Mouse (Mus musculus) forebrain, embryonic 16.5 days (tissue): Measurements from ENCODE around the gene Armc10. TPM values are rescaled to one million over a fixed set of nuclear protein-coding genes. Genes with fewer than 3 reads are reported as not detected.
A peak's percentile ranks its signal among the peaks of the same experiment; 100 is the strongest.
"Not testable (repeated sequence)": the region's sequence is repeated elsewhere in the genome, so short reads cannot be mapped to it uniquely, and the experiment has no call there.

ENCODE experiments used
- ATAC-seq: fragments of 200-750 bp; cut with Nextera tagmentation; 2 replicates; pipeline ENCODE4 v1.8.0; 2017; ENCODE audit warnings: mild to moderate bottlenecking, moderate library complexity
- H3K27ac ChIP-seq: fragments of 300-500 bp; sonication (generic); 2 replicates; pipeline ENCODE4 v1.5.1; 2014; ENCODE audit warnings: low read length, control low read depth
- H3K27me3 ChIP-seq: fragments of 300-500 bp; sonication (generic); replicated peaks from 2 replicates; pipeline ENCODE4 v1.6.1; 2014; ENCODE audit warnings: low read length; ENCODE audit not compliant: control insufficient read depth, insufficient read depth
- H3K36me3 ChIP-seq: fragments of 300-500 bp; sonication (generic); 2 replicates; pipeline ENCODE4 v1.6.1; 2014; ENCODE audit not compliant: control insufficient read depth, insufficient read depth
- H3K4me1 ChIP-seq: fragments of 300-500 bp; sonication (generic); replicated peaks from 2 replicates; pipeline ENCODE4 v1.6.1; 2014; ENCODE audit warnings: low read length; ENCODE audit not compliant: control insufficient read depth, insufficient read depth
- H3K4me2 ChIP-seq: fragments of 300-500 bp; sonication (generic); 2 replicates; pipeline ENCODE4 v1.6.1; 2014; ENCODE audit warnings: mild to moderate bottlenecking, low read length, control low read depth
- H3K4me3 ChIP-seq: fragments of 300-500 bp; sonication (generic); replicated peaks from 2 replicates; pipeline ENCODE4 v1.5.1; 2014; ENCODE audit warnings: mild to moderate bottlenecking, low read length, control low read depth
- H3K9ac ChIP-seq: fragments of 300-500 bp; sonication (generic); replicated peaks from 2 replicates; pipeline ENCODE4 v1.6.1; 2014; ENCODE audit warnings: low read depth, low read length, control low read depth
- H3K9me3 ChIP-seq: fragments of 300-500 bp; sonication (generic); 2 replicates; pipeline ENCODE4 v1.6.1; 2016; ENCODE audit warnings: low read length; ENCODE audit not compliant: control insufficient read depth
- WGBS: fragments of 180-500 bp; shearing (Covaris S2); extraction: QIAGEN DNeasy Blood & Tissue Kit; methylation state at CpG from one replicate; pipeline ENCODE4 v1.1.7; 2014; 5-methylcytosine and 5-hydroxymethylcytosine counted together
- polyA plus RNA-seq: library from polyadenylated mRNA; unstranded; fragments of >200 nt; fragmentation: Nextera tagmentation; extraction: Ambion mirVana; gene quantifications from 2 replicates; pipeline ENCODE4 v1.2.1, GENCODE M21; 2015

Gene Armc10
- polyA plus RNA-seq, result 87.6 and 92.1 TPM in 2 replicates

- peak within 1 kb of the TSS; percentile 78 for H3K9ac ChIP-seq
- ATAC-seq, result peak; percentile 96
- H3K36me3 ChIP-seq, result peaks cover 19% of the 10 kb centered on the region
- H3K4me2 ChIP-seq, result peak within 1 kb of the TSS; percentile 85
- no peaks in the 10 kb centered on the region for H3K27me3 ChIP-seq
- 1% methylated on average over 34 of the region's 40 CpGs for WGBS
- H3K9me3 ChIP-seq, result no peaks in the 10 kb centered on the region
- peak within 1 kb of the TSS; percentile 89 for H3K4me3 ChIP-seq
- peaks cover 23% of the 10 kb centered on the region for H3K4me1 ChIP-seq
- H3K27ac ChIP-seq, result peak within 1 kb of the TSS; percentile 93
These were observed at the start of gene Armc10, which contains the start of gene Fbxl13 for GRCm38 (mm10) chr5:21645439-21646132. Gene Armc10, plus strand, starts transcription at chr5:21645813. Gene Fbxl13, minus strand, starts transcription at chr5:21645634.

- not testable (repeated sequence) for H3K4me1 ChIP-seq, H3K36me3 ChIP-seq, H3K9me3 ChIP-seq, H3K27ac ChIP-seq, H3K27me3 ChIP-seq, ATAC-seq, H3K4me2 ChIP-seq, H3K9ac ChIP-seq, H3K4me3 ChIP-seq
- 87% methylated on average over 2 of the region's 2 CpGs for WGBS
These were observed 46.1 kb upstream of the Armc10 start for GRCm38 (mm10) chr5:21599536-21599935.

GRCm38 (mm10) chr5:21599961-21600360 lies 45.7 kb upstream of the Armc10 start:
- Histone ChIP-seq H3K27me3 (no peaks in the 10 kb centered on the region), H3K4me2 (no peak overlapping the region)
- 95% methylated on average over 4 of the region's 4 CpGs for WGBS

GRCm38 (mm10) chr5:21605936-21606335 lies 39.7 kb upstream of the Armc10 start:
- Histone ChIP-seq H3K27ac (no peak overlapping the region), H3K4me1 (peaks cover 6% of the 10 kb centered on the region), H3K27me3 (no peaks in the 10 kb centered on the region), H3K9me3 (no peaks in the 10 kb centered on the region), H3K4me3 (no peak overlapping the region), H3K9ac (no peak overlapping the region), H3K4me2 (no peak overlapping the region), H3K36me3 (no peaks in the 10 kb centered on the region)
- 73% methylated on average over 6 of the region's 6 CpGs for WGBS
- ATAC-seq, result no peak

More at GRCm38 (mm10) chr5:21599961-21600360, 45.7 kb upstream of the Armc10 start:
- H3K36me3 ChIP-seq, result no peaks in the 10 kb centered on the region
- no peaks in the 10 kb centered on the region for H3K4me1 ChIP-seq
- ATAC-seq, result no peak
- no peak overlapping the region for H3K27ac ChIP-seq
- no peak overlapping the region for H3K9ac ChIP-seq
- no peak overlapping the region for H3K4me3 ChIP-seq
- H3K9me3 ChIP-seq, result no peaks in the 10 kb centered on the region

GRCm38 (mm10) chr5:21608311-21609304 lies 37.0 kb upstream of the Armc10 start:
- no peak overlapping the region for H3K4me3 ChIP-seq
- no peaks in the 10 kb centered on the region for H3K27me3 ChIP-seq
- peaks cover 6% of the 10 kb centered on the region for H3K4me1 ChIP-seq
- 59% methylated on average over 12 of the region's 12 CpGs for WGBS
- H3K27ac ChIP-seq, result peak overlapping the region; percentile 89
- H3K4me2 ChIP-seq, result no peak overlapping the region
- H3K9me3 ChIP-seq, result no peaks in the 10 kb centered on the region
- peak; percentile 91 for ATAC-seq
- no peaks in the 10 kb centered on the region for H3K36me3 ChIP-seq
- H3K9ac ChIP-seq, result no peak overlapping the region

- H3K36me3 ChIP-seq, result no peaks in the 10 kb centered on the region
- H3K4me2 ChIP-seq, result no peak overlapping the region
- H3K27me3 ChIP-seq, result no peaks in the 10 kb centered on the region
- peaks cover 6% of the 10 kb centered on the region for H3K4me1 ChIP-seq
- H3K4me3 ChIP-seq, result no peak overlapping the region
- no peaks in the 10 kb centered on the region for H3K9me3 ChIP-seq
- H3K9ac ChIP-seq, result no peak overlapping the region
- WGBS, result 79% methylated on average over 3 of the region's 3 CpGs
- ATAC-seq, result no peak
- no peak overlapping the region for H3K27ac ChIP-seq
These were observed 34.6 kb upstream of the Armc10 start for GRCm38 (mm10) chr5:21610996-21611395.

GRCm38 (mm10) chr5:21614299-21614698 lies 31.3 kb upstream of the Armc10 start:
- H3K36me3 ChIP-seq, H3K9ac ChIP-seq, H3K27ac ChIP-seq, H3K9me3 ChIP-seq, ATAC-seq, H3K4me1 ChIP-seq, H3K27me3 ChIP-seq, H3K4me3 ChIP-seq, H3K4me2 ChIP-seq: not testable (repeated sequence)
- 97% methylated on average over 11 of the region's 11 CpGs for WGBS

- WGBS, result 70% methylated on average over 3 of the region's 3 CpGs
- no peaks in the 10 kb centered on the region for H3K36me3 ChIP-seq
- no peak overlapping the region for H3K4me3 ChIP-seq
- no peaks in the 10 kb centered on the region for H3K27me3 ChIP-seq
- no peak overlapping the region for H3K4me2 ChIP-seq
- no peaks in the 10 kb centered on the region for H3K9me3 ChIP-seq
- no peak overlapping the region for H3K27ac ChIP-seq
- no peaks in the 10 kb centered on the region for H3K4me1 ChIP-seq
- no peak for ATAC-seq
- H3K9ac ChIP-seq, result no peak overlapping the region
These were observed 29.1 kb upstream of the Armc10 start for GRCm38 (mm10) chr5:21616450-21617009.

- ATAC-seq, result no peak
- H3K4me3 ChIP-seq, result no peak overlapping the region
- H3K36me3 ChIP-seq, result no peaks in the 10 kb centered on the region
- H3K4me2 ChIP-seq, result no peak overlapping the region
- H3K27ac ChIP-seq, result no peak overlapping the region
- no peaks in the 10 kb centered on the region for H3K9me3 ChIP-seq
- H3K4me1 ChIP-seq, result no peaks in the 10 kb centered on the region
- H3K27me3 ChIP-seq, result no peaks in the 10 kb centered on the region
- H3K9ac ChIP-seq, result no peak overlapping the region
These were observed 19.7 kb upstream of the Armc10 start for GRCm38 (mm10) chr5:21625916-21626315.
